ENCODE assay signal across 8 mouse cellular contexts in genomic region chr11:103261671-103262411, GRCm38 (mm10). TPM values are rescaled to one million over a fixed set of nuclear protein-coding genes. Genes with fewer than 3 reads are reported as not detected.
DNase-seq lines count a peak whose midpoint lies in the region; ATAC-seq lines count a peak whose summit lies in the region.

No protein-coding gene starts in this region.

- ATAC-seq in neural tube, embryonic 12.5 days (ENCODE audit: low FRiP score, low read depth): no peak
- no peak for ATAC-seq in intestine, embryonic 16.5 days
- no peak for ATAC-seq in stomach, embryonic 15.5 days (ENCODE audit: insufficient read depth, low FRiP score, low read depth)

- 89% methylated on average over 7 of the region's 7 CpGs for WGBS in neural tube, embryonic 12.5 days
- 79% methylated on average over 7 of the region's 7 CpGs for WGBS in intestine, embryonic 16.5 days
- 76% methylated on average over 7 of the region's 7 CpGs for WGBS in stomach, embryonic 15.5 days

- no peak overlapping the region for H3K4me3 ChIP-seq in neural tube, embryonic 12.5 days
- no peak overlapping the region for H3K4me3 ChIP-seq in intestine, embryonic 16.5 days (ENCODE audit: low read length)
- no peak overlapping the region for H3K4me3 ChIP-seq in stomach, embryonic 15.5 days (replicated peaks)

- no peak overlapping the region for H3K4me2 ChIP-seq in neural tube, embryonic 12.5 days (replicated peaks)
- 0 out of 2 replicates have a peak overlapping the region, but pooled peaks have one; percentile 14 for H3K4me2 ChIP-seq in intestine, embryonic 16.5 days (ENCODE audit: low read depth, low read length)
- H3K4me2 ChIP-seq in stomach, embryonic 15.5 days: no peak overlapping the region

- no peaks in the 10 kb centered on the region for H3K27me3 ChIP-seq in neural tube, embryonic 12.5 days (replicated peaks)
- no peaks in the 10 kb centered on the region for H3K27me3 ChIP-seq in intestine, embryonic 16.5 days (replicated peaks; ENCODE audit: control insufficient read depth, insufficient read depth, low read length)
- no peaks in the 10 kb centered on the region for H3K27me3 ChIP-seq in stomach, embryonic 15.5 days (replicated peaks)

- peak; percentile 76 for DNase-seq in gastrocnemius, adult 18-20 months (ENCODE audit: low spot score)
- no peak for DNase-seq in gastrocnemius, postnatal 14 days
- DNase-seq in neural tube, embryonic 10.5 days (ENCODE audit: extremely low spot score, low spot score): no peak
- no peak for DNase-seq in spleen, adult 12 weeks (ENCODE audit: low spot score)
- no peak for DNase-seq in spleen, postnatal 10 days (ENCODE audit: low spot score in 2 of 2)

- intact Hi-C loops in gastrocnemius, postnatal 14 days (cut with DNase I; ENCODE audit: low total_unique reads): no loop called here

- H3K4me1 ChIP-seq in neural tube, embryonic 12.5 days: peaks cover 44% of the 10 kb centered on the region
- H3K4me1 ChIP-seq in intestine, embryonic 16.5 days (ENCODE audit: control insufficient read depth, insufficient read depth, low read length): peaks cover 31% of the 10 kb centered on the region
- H3K4me1 ChIP-seq in stomach, embryonic 15.5 days: peaks cover 36% of the 10 kb centered on the region

- no peaks in the 10 kb centered on the region; the same call in 1 of the 2 replicates for H3K36me3 ChIP-seq in neural tube, embryonic 12.5 days
- no peaks in the 10 kb centered on the region for H3K36me3 ChIP-seq in intestine, embryonic 16.5 days (ENCODE audit: control insufficient read depth, insufficient read depth, low read length)
- H3K36me3 ChIP-seq in stomach, embryonic 15.5 days: no peaks in the 10 kb centered on the region

- H3K9me3 ChIP-seq in neural tube, embryonic 12.5 days: no peaks in the 10 kb centered on the region
- H3K9me3 ChIP-seq in intestine, embryonic 16.5 days (ENCODE audit: control insufficient read depth, low read length): no peaks in the 10 kb centered on the region
- no peaks in the 10 kb centered on the region for H3K9me3 ChIP-seq in stomach, embryonic 15.5 days

- no peak overlapping the region for H3K27ac ChIP-seq in neural tube, embryonic 12.5 days
- peak overlapping the region; percentile 65 for H3K27ac ChIP-seq in intestine, embryonic 16.5 days (ENCODE audit: low read length)
- peak overlapping the region; percentile 64 for H3K27ac ChIP-seq in stomach, embryonic 15.5 days

- H3K9ac ChIP-seq in neural tube, embryonic 12.5 days: 0 out of 2 replicates have a peak overlapping the region, but pooled peaks have one; percentile 17
- 0 out of 2 replicates have a peak overlapping the region, but pooled peaks have one; percentile 31 for H3K9ac ChIP-seq in intestine, embryonic 16.5 days (ENCODE audit: low read depth, low read length)
- H3K9ac ChIP-seq in stomach, embryonic 15.5 days: no peak overlapping the region

RNA-seq across cellular contexts. Expression of gene Map3k14, which starts 5.4 kb away (rescaled TPM):
- 1 to 10 TPM; 3.2 to 4.0 TPM for total RNA-seq in gastrocnemius, adult 18-20 months (2021)
- total RNA-seq in gastrocnemius, postnatal 14 days (2021): 1 to 10 TPM; 2.2 to 2.3 TPM
- polyA plus RNA-seq in neural tube, embryonic 12.5 days (2016; fragmentation: Nextera tagmentation; extraction: Ambion mirVana): 3.9 and 4.8 TPM in 2 replicates
- polyA plus RNA-seq in intestine, embryonic 16.5 days (2015; fragmentation: Nextera tagmentation; extraction: Ambion mirVana): 3.1 TPM in 2 replicates
- polyA plus RNA-seq in stomach, embryonic 15.5 days (2015; fragmentation: Nextera tagmentation; extraction: Ambion mirVana): 3.6 and 3.8 TPM in 2 replicates

RNA-seq across cellular contexts. Expression of gene Spata32, which starts 43.6 kb away (rescaled TPM):
- total RNA-seq in gastrocnemius, adult 18-20 months (2021): not detected
- total RNA-seq in gastrocnemius, postnatal 14 days (2021): not detected
- polyA plus RNA-seq in neural tube, embryonic 12.5 days (2016; fragmentation: Nextera tagmentation; extraction: Ambion mirVana): 0.18 and 0.31 TPM in 2 replicates
- polyA plus RNA-seq in intestine, embryonic 16.5 days (2015; fragmentation: Nextera tagmentation; extraction: Ambion mirVana): not detected in 2 replicates
- polyA plus RNA-seq in stomach, embryonic 15.5 days (2015; fragmentation: Nextera tagmentation; extraction: Ambion mirVana): not detected in 2 replicates

RNA-seq across cellular contexts. Expression of gene 1700023F06Rik, which starts 53.5 kb away (rescaled TPM):
- total RNA-seq in gastrocnemius, adult 18-20 months (2021): not detected
- not detected for total RNA-seq in gastrocnemius, postnatal 14 days (2021)
- polyA plus RNA-seq in neural tube, embryonic 12.5 days (2016; fragmentation: Nextera tagmentation; extraction: Ambion mirVana): 0.39 and 0.47 TPM in 2 replicates
- polyA plus RNA-seq in intestine, embryonic 16.5 days (2015; fragmentation: Nextera tagmentation; extraction: Ambion mirVana): 0.57 and 0.83 TPM in 2 replicates
- 1.0 and 1.4 TPM in 2 replicates for polyA plus RNA-seq in stomach, embryonic 15.5 days (2015; fragmentation: Nextera tagmentation; extraction: Ambion mirVana)
